Mouse (Mus musculus): ENCODE data around the gene Spsb2.

Gene Spsb2

GRCm38 (mm10) chr6:124857840-124858530 is 49.5 kb downstream of the Spsb2 start:
- DNase-seq (ENCODE audit: low spot score in 2 of 2) = no peak

- DNase-seq (ENCODE audit: low spot score in 2 of 2) = no peak
Observed at GRCm38 (mm10) chr6:124858561-124859318, 50.3 kb downstream of the Spsb2 start.

- DNase-seq (ENCODE audit: low spot score in 2 of 2) = peak; percentile 76 to 90
Observed at GRCm38 (mm10) chr6:124859725-124860124, 51.3 kb downstream of the Spsb2 start.

Data from urinary bladder, postnatal 4 days (tissue).